Mouse (Mus musculus): ENCODE measurements at regions not wholly inside any gene's neighbourhood (a gene's known extent, or its start where the extent isn't known, plus 50 kb on each side); places are given as distances from the start of the nearest gene placed in this dataset.

GRCm38 (mm10) chr11:42941561-42941960 is 94.0 kb upstream of the Gm9972 start:
- WGBS = 47% methylated on average over 3 of the region's 3 CpGs
- no peak for TF ChIP-seq CTCF (IDR thresholded peaks at IDR 0.05; ENCODE audit: low read depth)
- Histone ChIP-seq H3K36me3 (ENCODE audit: control insufficient read depth, insufficient read depth) (no peaks in the 10 kb centered on the region), H3K4me2 (replicated peaks; ENCODE audit: low read depth) (no peak overlapping the region), H3K4me3 (ENCODE audit: low read depth, low read length) (no peak overlapping the region), H3K9me3 (ENCODE audit: control insufficient read depth) (no peaks in the 10 kb centered on the region), H3K27me3 (replicated peaks; ENCODE audit: control insufficient read depth, insufficient read depth, low read length) (no peaks in the 10 kb centered on the region), H3K9ac (ENCODE audit: low read depth, low read length) (no peak overlapping the region), H3K4me1 (replicated peaks; ENCODE audit: control insufficient read depth, insufficient read depth, low read length) (no peaks in the 10 kb centered on the region), H3K27ac (ENCODE audit: low read depth, low read length) (no peak overlapping the region)
- peak; percentile 66; the same call in 1 of the 2 replicates for ATAC-seq

GRCm38 (mm10) chr11:42942284-42942683 is 93.3 kb upstream of the Gm9972 start:
- Histone ChIP-seq H3K9ac (ENCODE audit: low read depth, low read length) (no peak overlapping the region), H3K4me1 (replicated peaks; ENCODE audit: control insufficient read depth, insufficient read depth, low read length) (no peaks in the 10 kb centered on the region), H3K27ac (ENCODE audit: low read depth, low read length) (no peak overlapping the region), H3K36me3 (ENCODE audit: control insufficient read depth, insufficient read depth) (no peaks in the 10 kb centered on the region), H3K4me3 (ENCODE audit: low read depth, low read length) (no peak overlapping the region), H3K9me3 (ENCODE audit: control insufficient read depth) (no peaks in the 10 kb centered on the region), H3K27me3 (replicated peaks; ENCODE audit: control insufficient read depth, insufficient read depth, low read length) (no peaks in the 10 kb centered on the region), H3K4me2 (replicated peaks; ENCODE audit: low read depth) (no peak overlapping the region)
- 87% methylated on average over 3 of the region's 3 CpGs for WGBS
- ATAC-seq = no peak
- TF ChIP-seq CTCF (IDR thresholded peaks at IDR 0.05; ENCODE audit: low read depth) = no peak

- 45% methylated on average over 3 of the region's 3 CpGs for WGBS
- ATAC-seq = peak; percentile 75
- H3K27ac ChIP-seq (ENCODE audit: low read depth, low read length) = no peak overlapping the region
Measured at GRCm38 (mm10) chr11:42944573-42944972, 91.0 kb upstream of the Gm9972 start.

GRCm38 (mm10) chr11:42949823-42950222 is 85.7 kb upstream of the Gm9972 start:
- Histone ChIP-seq H3K4me1 (replicated peaks; ENCODE audit: control insufficient read depth, insufficient read depth, low read length) (no peaks in the 10 kb centered on the region), H3K4me3 (ENCODE audit: low read depth, low read length) (no peak overlapping the region), H3K4me2 (replicated peaks; ENCODE audit: low read depth) (no peak overlapping the region), H3K36me3 (ENCODE audit: control insufficient read depth, insufficient read depth) (no peaks in the 10 kb centered on the region), H3K9ac (ENCODE audit: low read depth, low read length) (no peak overlapping the region), H3K9me3 (ENCODE audit: control insufficient read depth) (no peaks in the 10 kb centered on the region), H3K27ac (ENCODE audit: low read depth, low read length) (no peak overlapping the region), H3K27me3 (replicated peaks; ENCODE audit: control insufficient read depth, insufficient read depth, low read length) (no peaks in the 10 kb centered on the region)
- 78% methylated on average over 1 of the region's 1 CpGs for WGBS
- ATAC-seq = no peak
- no peak for TF ChIP-seq CTCF (IDR thresholded peaks at IDR 0.05; ENCODE audit: low read depth)

More at GRCm38 (mm10) chr11:42944573-42944972, 91.0 kb upstream of the Gm9972 start:
- no peaks in the 10 kb centered on the region for H3K27me3 ChIP-seq (replicated peaks; ENCODE audit: control insufficient read depth, insufficient read depth, low read length)
- H3K4me1 ChIP-seq (replicated peaks; ENCODE audit: control insufficient read depth, insufficient read depth, low read length) = no peaks in the 10 kb centered on the region
- H3K4me3 ChIP-seq (ENCODE audit: low read depth, low read length) = no peak overlapping the region
- H3K9me3 ChIP-seq (ENCODE audit: control insufficient read depth) = no peaks in the 10 kb centered on the region
- no peaks in the 10 kb centered on the region for H3K36me3 ChIP-seq (ENCODE audit: control insufficient read depth, insufficient read depth)
- peak; percentile 42 for TF ChIP-seq CTCF (IDR thresholded peaks at IDR 0.05; ENCODE audit: low read depth)
- no peak overlapping the region for H3K9ac ChIP-seq (ENCODE audit: low read depth, low read length)
- no peak overlapping the region for H3K4me2 ChIP-seq (replicated peaks; ENCODE audit: low read depth)

GRCm38 (mm10) chr11:42954169-42954568 is 81.4 kb upstream of the Gm9972 start:
- H3K4me1 ChIP-seq (replicated peaks; ENCODE audit: control insufficient read depth, insufficient read depth, low read length) = no peaks in the 10 kb centered on the region
- H3K27me3 ChIP-seq (replicated peaks; ENCODE audit: control insufficient read depth, insufficient read depth, low read length) = no peaks in the 10 kb centered on the region
- H3K4me2 ChIP-seq (replicated peaks; ENCODE audit: low read depth) = no peak overlapping the region
- H3K27ac ChIP-seq (ENCODE audit: low read depth, low read length) = no peak overlapping the region
- no peak for ATAC-seq
- TF ChIP-seq CTCF (IDR thresholded peaks at IDR 0.05; ENCODE audit: low read depth) = no peak
- H3K9ac ChIP-seq (ENCODE audit: low read depth, low read length) = no peak overlapping the region
- H3K4me3 ChIP-seq (ENCODE audit: low read depth, low read length) = no peak overlapping the region
- 82% methylated on average over 5 of the region's 5 CpGs for WGBS
- H3K9me3 ChIP-seq (ENCODE audit: control insufficient read depth) = no peaks in the 10 kb centered on the region
- no peaks in the 10 kb centered on the region for H3K36me3 ChIP-seq (ENCODE audit: control insufficient read depth, insufficient read depth)

- no peak for ATAC-seq
- Histone ChIP-seq H3K27ac (ENCODE audit: low read depth, low read length) (no peak overlapping the region), H3K36me3 (ENCODE audit: control insufficient read depth, insufficient read depth) (no peaks in the 10 kb centered on the region), H3K9ac (ENCODE audit: low read depth, low read length) (no peak overlapping the region), H3K9me3 (ENCODE audit: control insufficient read depth) (no peaks in the 10 kb centered on the region), H3K4me3 (ENCODE audit: low read depth, low read length) (no peak overlapping the region), H3K27me3 (replicated peaks; ENCODE audit: control insufficient read depth, insufficient read depth, low read length) (no peaks in the 10 kb centered on the region), H3K4me1 (replicated peaks; ENCODE audit: control insufficient read depth, insufficient read depth, low read length) (no peaks in the 10 kb centered on the region), H3K4me2 (replicated peaks; ENCODE audit: low read depth) (no peak overlapping the region)
- 74% methylated on average over 1 of the region's 1 CpGs for WGBS
- TF ChIP-seq CTCF (IDR thresholded peaks at IDR 0.05; ENCODE audit: low read depth) = no peak
Measured at GRCm38 (mm10) chr11:42965732-42966131, 69.8 kb upstream of the Gm9972 start.

- Histone ChIP-seq H3K27ac (ENCODE audit: low read depth, low read length) (no peak overlapping the region), H3K9ac (ENCODE audit: low read depth, low read length) (no peak overlapping the region), H3K4me1 (replicated peaks; ENCODE audit: control insufficient read depth, insufficient read depth, low read length) (no peaks in the 10 kb centered on the region), H3K4me2 (replicated peaks; ENCODE audit: low read depth) (no peak overlapping the region), H3K27me3 (replicated peaks; ENCODE audit: control insufficient read depth, insufficient read depth, low read length) (no peaks in the 10 kb centered on the region), H3K9me3 (ENCODE audit: control insufficient read depth) (no peaks in the 10 kb centered on the region), H3K36me3 (ENCODE audit: control insufficient read depth, insufficient read depth) (no peaks in the 10 kb centered on the region), H3K4me3 (ENCODE audit: low read depth, low read length) (no peak overlapping the region)
- 59% methylated on average over 2 of the region's 2 CpGs for WGBS
- no peak for TF ChIP-seq CTCF (IDR thresholded peaks at IDR 0.05; ENCODE audit: low read depth)
- no peak for ATAC-seq
Measured at GRCm38 (mm10) chr11:42978245-42978644, 57.3 kb upstream of the Gm9972 start.
